Mouse (Mus musculus) hindbrain, embryonic 14.5 days (tissue): ENCODE data around the gene Pop7. TPM values are rescaled to one million over a fixed set of nuclear protein-coding genes. Genes with fewer than 3 reads are reported as not detected.

ENCODE experiments used
- ATAC-seq: fragments of 200-750 bp; cut with Nextera tagmentation; 2 replicates; pipeline ENCODE4 v1.8.0; 2017; ENCODE audit warnings: moderate number of reproducible peaks, mild to moderate bottlenecking, moderate TSS enrichment, moderate library complexity; ENCODE audit not compliant: low FRiP score
- DNase-seq: peaks from one replicate; pipeline ENCODE4 v3.0.0-alpha.2; 2015; ENCODE audit warnings: low spot score
- H3K27ac ChIP-seq: fragments of 300-500 bp; sonication (generic); 2 replicates; pipeline ENCODE4 v1.5.1; 2014; ENCODE audit warnings: mild to moderate bottlenecking, moderate library complexity
- H3K27me3 ChIP-seq: fragments of 300-500 bp; sonication (generic); 2 replicates; pipeline ENCODE4 v1.6.1; 2014; ENCODE audit warnings: mild to moderate bottlenecking, low read length, mixed read lengths; ENCODE audit not compliant: control insufficient read depth, insufficient read depth
- H3K36me3 ChIP-seq: fragments of 300-500 bp; sonication (generic); replicated peaks from 2 replicates; pipeline ENCODE4 v1.6.1; 2014; ENCODE audit not compliant: control insufficient read depth, insufficient read depth
- H3K4me1 ChIP-seq: fragments of 300-500 bp; sonication (generic); replicated peaks from 2 replicates; pipeline ENCODE4 v1.6.1; 2014; ENCODE audit warnings: antibody characterized with exemption, low read length, mixed read lengths; ENCODE audit not compliant: control insufficient read depth, insufficient read depth
- H3K4me2 ChIP-seq: fragments of 300-500 bp; sonication (generic); replicated peaks from 2 replicates; pipeline ENCODE4 v1.6.1; 2014; ENCODE audit warnings: mild to moderate bottlenecking, moderate library complexity
- H3K4me3 ChIP-seq: fragments of 300-500 bp; sonication (generic); replicated peaks from 2 replicates; pipeline ENCODE4 v1.5.1; 2014; ENCODE audit warnings: mild to moderate bottlenecking, low read length
- H3K9ac ChIP-seq: fragments of 300-500 bp; sonication (generic); 2 replicates; pipeline ENCODE4 v1.6.1; 2014
- H3K9me3 ChIP-seq: fragments of 300-500 bp; sonication (generic); 2 replicates; pipeline ENCODE4 v1.6.1; 2016; ENCODE audit warnings: low read length; ENCODE audit not compliant: control insufficient read depth
- WGBS: fragments of 180-500 bp; shearing (Covaris S2); extraction: QIAGEN DNeasy Blood & Tissue Kit; methylation state at CpG from one replicate; pipeline ENCODE4 v1.1.7; 2014; 5-methylcytosine and 5-hydroxymethylcytosine counted together
- microRNA-seq: library from miRNA; unstranded; fragments of <30 nt; microRNA quantifications from one replicate; pipeline ENCODE4, GENCODE M21; 2016
- polyA plus RNA-seq: library from polyadenylated mRNA; unstranded; fragments of >200 nt; fragmentation: Nextera tagmentation; extraction: Ambion mirVana; gene quantifications from 2 replicates; pipeline ENCODE4 v1.2.1, GENCODE M21; 2014

Pop7 gene
- polyA plus RNA-seq, 1 experiment from 2014 or later = 87.3 TPM

- no peaks in the 10 kb centered on the region for H3K9me3 ChIP-seq
- H3K9ac ChIP-seq = no peak overlapping the region
- no peaks in the 10 kb centered on the region for H3K4me1 ChIP-seq
- no peaks in the 10 kb centered on the region for H3K27me3 ChIP-seq
- no peak overlapping the region for H3K4me3 ChIP-seq
- no peak overlapping the region for H3K27ac ChIP-seq
- WGBS = 90% methylated on average over 6 of the region's 6 CpGs
- H3K4me2 ChIP-seq = no peak overlapping the region
- DNase-seq = no peak
- H3K36me3 ChIP-seq = no peaks in the 10 kb centered on the region
- ATAC-seq = no peak
Measured at GRCm38 (mm10) chr5:137455206-137455605, 47.1 kb downstream of the Pop7 start.

Small RNAs within 50 kb of the gene (microRNA-seq; reads per million reads assigned to microRNA genes)
- gene Mir6418 = 1.5 reads per million

Other genes starting within 250 kb of the Pop7 start
- 56.7 and 68.4 TPM in 2 replicates for gene Ache, start 215.0 kb downstream of the Pop7 start, polyA plus RNA-seq
- gene Ufsp1, start 207.9 kb downstream of the Pop7 start, polyA plus RNA-seq = 22.3 and 22.6 TPM in 2 replicates
- gene Srrt, start 194.8 kb downstream of the Pop7 start, polyA plus RNA-seq = 75.0 and 81.0 TPM in 2 replicates
- gene Trip6, start 188.1 kb downstream of the Pop7 start, polyA plus RNA-seq = 11.1 and 12.2 TPM in 2 replicates
- gene Slc12a9, start 168.9 kb downstream of the Pop7 start, polyA plus RNA-seq = 14.9 and 17.6 TPM in 2 replicates
- gene Ephb4, start 152.4 kb downstream of the Pop7 start, polyA plus RNA-seq = 8.7 and 9.0 TPM in 2 replicates
- gene Zan, start 25.5 kb downstream of the Pop7 start, polyA plus RNA-seq = 0.14 and 0.17 TPM in 2 replicates
- 14.2 and 16.0 TPM in 2 replicates for gene Gigyf1, start 16.0 kb upstream of the Pop7 start, polyA plus RNA-seq
- gene Epo, start 30.7 kb upstream of the Pop7 start, polyA plus RNA-seq = not detected in 2 replicates
- 593 and 621 TPM in 2 replicates for gene Gnb2, start 31.0 kb upstream of the Pop7 start, polyA plus RNA-seq
- gene Actl6b, start 51.0 kb upstream of the Pop7 start, polyA plus RNA-seq = 195 and 204 TPM in 2 replicates
- 5.3 and 5.6 TPM in 2 replicates for gene Tfr2, start 67.3 kb upstream of the Pop7 start, polyA plus RNA-seq
- gene Mospd3, start 98.5 kb upstream of the Pop7 start, polyA plus RNA-seq = 81.7 and 85.4 TPM in 2 replicates
- gene Pcolce, start 111.3 kb upstream of the Pop7 start, polyA plus RNA-seq = 23.9 and 28.5 TPM in 2 replicates
- 0.12 TPM in 1 of 2 replicates, not detected in the other for gene Fbxo24, start 126.5 kb upstream of the Pop7 start, polyA plus RNA-seq
- gene Lrch4, start 126.6 kb upstream of the Pop7 start, polyA plus RNA-seq = 19.0 and 23.4 TPM in 2 replicates
- 5.3 and 6.5 TPM in 2 replicates for gene Gm20605, start 126.7 kb upstream of the Pop7 start, polyA plus RNA-seq
- 4.9 and 5.8 TPM in 2 replicates for gene Sap25, start 138.8 kb upstream of the Pop7 start, polyA plus RNA-seq
- 0.15 TPM in 1 of 2 replicates, not detected in the other for gene Irs3, start 143.2 kb upstream of the Pop7 start, polyA plus RNA-seq
- gene Agfg2, start 182.2 kb upstream of the Pop7 start, polyA plus RNA-seq = 11.8 and 12.2 TPM in 2 replicates
- gene Nyap1, start 239.1 kb upstream of the Pop7 start, polyA plus RNA-seq = 14.2 and 18.8 TPM in 2 replicates
- gene Tsc22d4, start 243.2 kb upstream of the Pop7 start, polyA plus RNA-seq = 67.6 and 72.8 TPM in 2 replicates